Mouse (Mus musculus) CH12.LX (cell line): ENCODE results near the gene Esrrb. TPM values are rescaled to one million over a fixed set of nuclear protein-coding genes. Genes with fewer than 3 reads are reported as not detected.

Experiments
- DNase-seq: peaks from one replicate; pipeline ENCODE4 v3.0.0-alpha.2; 2013; ENCODE audit errors: extremely low read depth
- H3K27ac ChIP-seq: 2 replicates; pipeline ENCODE4 v1.5.1; 2012; ENCODE audit warnings: low read depth, mild to moderate bottlenecking, control low read depth, moderate library complexity; ENCODE audit not compliant: insufficient read depth
- H3K27me3 ChIP-seq: replicated peaks from 2 replicates; pipeline ENCODE3; 2012; ENCODE audit warnings: inconsistent platforms
- H3K36me3 ChIP-seq, 2 experiments: replicated peaks in 1 of 2; 2 replicates each; pipeline versions ENCODE3 to v1.6.1; 2012; ENCODE audit warnings: inconsistent platforms in 1 of 2, low read length in 1 of 2, mild to moderate bottlenecking in 1 of 2, mixed read lengths in 1 of 2, moderate library complexity in 1 of 2; ENCODE audit not compliant: control insufficient read depth in 1 of 2, insufficient read depth in 1 of 2
- H3K4me1 ChIP-seq, 2 experiments: 2 replicates each; pipeline ENCODE4 v1.6.1; 2012; ENCODE audit warnings: inconsistent platforms in 1 of 2, moderate library complexity in 1 of 2; ENCODE audit not compliant: insufficient read depth in 2 of 2, control insufficient read depth in 1 of 2
- H3K4me2 ChIP-seq: 2 replicates; pipeline ENCODE4 v1.6.1; 2012; ENCODE audit warnings: low read depth, mild to moderate bottlenecking, control low read depth; ENCODE audit not compliant: poor library complexity, insufficient read depth, severe bottlenecking
- H3K4me3 ChIP-seq, 3 experiments: fragments of 150-350 bp in 1 of 3; sonication (generic) in 1 of 3; replicated peaks in 1 of 3; 2 replicates each; pipeline versions ENCODE3 to v1.5.1; 2011 to 2012; ENCODE audit warnings: low read depth in 2 of 3, low read length in 2 of 3, mild to moderate bottlenecking in 2 of 3, moderate library complexity in 2 of 3, control low read depth in 1 of 3, improper control_type of control experiment in 1 of 3, inconsistent platforms in 1 of 3, mixed read lengths in 1 of 3; ENCODE audit not compliant: poor library complexity in 1 of 3
- H3K79me2 ChIP-seq: replicated peaks from 2 replicates; pipeline ENCODE4 v1.6.1; 2012; ENCODE audit warnings: mild to moderate bottlenecking, moderate library complexity; ENCODE audit not compliant: control insufficient read depth, poor library complexity, insufficient read depth, severe bottlenecking; ENCODE audit errors: extremely low read depth
- H3K9ac ChIP-seq: 2 replicates; pipeline ENCODE4 v1.6.1; 2012; ENCODE audit warnings: low read depth, mild to moderate bottlenecking, control low read depth, moderate library complexity; ENCODE audit not compliant: insufficient read depth
- H3K9me3 ChIP-seq: replicated peaks from 2 replicates; pipeline ENCODE3; 2012; ENCODE audit warnings: low read length, inconsistent platforms, mixed read lengths
- BHLHE40 ChIP-seq: IDR thresholded peaks from 2 replicates; pipeline ENCODE4 v1.6.1; 2011; ENCODE audit warnings: mild to moderate bottlenecking, low read depth, low read length, improper control_type of control experiment
- CHD2 ChIP-seq: IDR thresholded peaks from 2 replicates; pipeline ENCODE4 v1.6.1; 2011; ENCODE audit warnings: low read length, improper control_type of control experiment
- CTCF ChIP-seq, 2 experiments: IDR thresholded peaks in 1 of 2; conservative IDR thresholded peaks in 1 of 2; 2 replicates each; pipeline ENCODE4 v1.5.1; 2011 to 2012; ENCODE audit warnings: low read depth in 2 of 2, low read length in 2 of 2, improper control_type of control experiment in 1 of 2, inconsistent platforms in 1 of 2, mild to moderate bottlenecking in 1 of 2, moderate library complexity in 1 of 2
- E2F4 ChIP-seq: IDR thresholded peaks from 2 replicates; pipeline ENCODE4 v1.6.1; 2011; ENCODE audit warnings: low read depth, low read length, improper control_type of control experiment; ENCODE audit not compliant: insufficient replicate concordance
- ELF1 ChIP-seq: IDR thresholded peaks from 2 replicates; pipeline ENCODE4 v1.6.1; 2014; ENCODE audit warnings: low read depth, mild to moderate bottlenecking, inconsistent platforms, low read length, improper control_type of control experiment
- EP300 ChIP-seq: IDR thresholded peaks from 2 replicates; pipeline ENCODE4 v1.6.1; 2011; ENCODE audit warnings: low read length, improper control_type of control experiment
- ETS1 ChIP-seq: conservative IDR thresholded peaks from 2 replicates; pipeline ENCODE4 v1.6.1; 2012; ENCODE audit warnings: low read depth, mild to moderate bottlenecking, inconsistent platforms, low read length, improper control_type of control experiment, moderate library complexity
- GABPA ChIP-seq: IDR thresholded peaks from 2 replicates; pipeline ENCODE4 v1.6.1; 2012; ENCODE audit warnings: low read depth, low read length, improper control_type of control experiment, inconsistent platforms; ENCODE audit not compliant: insufficient replicate concordance
- HCFC1 ChIP-seq: IDR thresholded peaks from 2 replicates; pipeline ENCODE4 v1.6.1; 2012; ENCODE audit warnings: low read depth, mild to moderate bottlenecking, inconsistent platforms, low read length, improper control_type of control experiment
- JUN ChIP-seq: IDR thresholded peaks from 2 replicates; pipeline ENCODE4 v1.6.1; 2011; ENCODE audit warnings: low read depth, mild to moderate bottlenecking, low read length, improper control_type of control experiment, moderate library complexity; ENCODE audit not compliant: insufficient read depth
- MAX ChIP-seq: IDR thresholded peaks from 2 replicates; pipeline ENCODE4 v1.6.1; 2011; ENCODE audit warnings: low read length, improper control_type of control experiment
- MEF2A ChIP-seq: IDR thresholded peaks from 2 replicates; pipeline ENCODE4 v1.6.1; 2014; ENCODE audit warnings: low read depth, mild to moderate bottlenecking, inconsistent platforms, low read length, improper control_type of control experiment, borderline replicate concordance
- MYC ChIP-seq: IDR thresholded peaks from 2 replicates; pipeline ENCODE4 v1.6.1; 2011; ENCODE audit warnings: low read depth, mild to moderate bottlenecking, improper control_type of control experiment, low read length
- PAX5 ChIP-seq: IDR thresholded peaks from 2 replicates; pipeline ENCODE4 v1.6.1; 2012; ENCODE audit warnings: low read length, inconsistent platforms, mixed read lengths
- POLR2AphosphoS2 ChIP-seq: IDR thresholded peaks from 2 replicates; pipeline ENCODE4 v1.6.1; 2011; ENCODE audit warnings: low read depth, low read length, improper control_type of control experiment
- SIN3A ChIP-seq: IDR thresholded peaks from 2 replicates; pipeline ENCODE4 v1.6.1; 2012; ENCODE audit warnings: low read length, improper control_type of control experiment, inconsistent platforms
- SMC3 ChIP-seq: IDR thresholded peaks from 2 replicates; pipeline ENCODE4 v1.6.1; 2011; ENCODE audit warnings: low read depth, low read length, improper control_type of control experiment
- USF2 ChIP-seq: conservative IDR thresholded peaks from 2 replicates; pipeline ENCODE4 v1.6.1; 2011; ENCODE audit warnings: low read depth, low read length, improper control_type of control experiment
- ZKSCAN1 ChIP-seq: IDR thresholded peaks from 2 replicates; pipeline ENCODE4 v1.6.1; 2012; ENCODE audit warnings: low read depth, inconsistent platforms, low read length, improper control_type of control experiment, borderline replicate concordance
- ZMIZ1 ChIP-seq: IDR thresholded peaks from 2 replicates; pipeline ENCODE4 v1.6.1; 2012; ENCODE audit warnings: low read depth, mild to moderate bottlenecking, inconsistent platforms, low read length, improper control_type of control experiment
- ZNF384 ChIP-seq: IDR thresholded peaks from 2 replicates; pipeline ENCODE4 v1.6.1; 2012; ENCODE audit warnings: low read depth, low read length, improper control_type of control experiment, inconsistent platforms
- dilution Hi-C: fragments of 300-500 bp; cut with MboI; formaldehyde crosslinking; loops from 2 replicates; pipeline ENCODE4 v1.14.3; 2020; ENCODE audit warnings: low sequenced_read_pairs; ENCODE audit not compliant: extremely low pct_unique_long_range_greater_than_20kb, extremely low pct_ligation_motif_present
- in situ Hi-C: fragments of 300-500 bp; cut with MboI; formaldehyde crosslinking; loops from 3 replicates; pipeline ENCODE4 v1.14.3; 2019; ENCODE audit warnings: low sequenced_read_pairs, low pct_ligation_motif_present, low pct_unique_long_range_greater_than_20kb, mixed read lengths
- polyA plus RNA-seq: library from polyadenylated mRNA; unstranded; fragments of >175 nt; gene quantifications from 2 replicates; pipeline ENCODE4 v1.2.1, GENCODE M21; 2012; ENCODE audit warnings: low read depth; ENCODE audit not compliant: insufficient read length
- total RNA-seq, 2 experiments: library from RNA; depleted of rRNA; stranded (reverse); fragments of 300-350 nt in 1 of 2; fragments of >200 nt in 1 of 2; gene quantifications; 2 replicates each; pipeline ENCODE4 v1.2.3; 2012 to 2014

Esrrb gene
- total and polyA plus RNA-seq, 3 experiments: not detected

- H3K4me1 ChIP-seq: no peaks in the 10 kb centered on the region
- H3K9ac ChIP-seq: no peak overlapping the region
- H3K9me3 ChIP-seq: peaks cover 3% of the 10 kb centered on the region
- TF ChIP-seq GABPA (no peak), EP300 (no peak), MEF2A (no peak), JUN (no peak), PAX5 (no peak), HCFC1 (no peak), SIN3A (no peak), ZMIZ1 (no peak), POLR2AphosphoS2 (no peak), ETS1 (no peak), ELF1 (no peak), MAX (no peak), ZKSCAN1 (no peak), USF2 (no peak), SMC3 (no peak), CTCF (conservative IDR thresholded peaks at IDR 0.05 in 1 of 2, IDR thresholded peaks at IDR 0.05 in 1 of 2; ENCODE audit: low read depth in 2 of 2, low read length in 2 of 2) (no peak), BHLHE40 (no peak), CHD2 (no peak), MYC (no peak), ZNF384 (no peak)
- dilution Hi-C loops: no loop called here
- H3K27me3 ChIP-seq: peaks cover 77% of the 10 kb centered on the region
- no peak overlapping the region for H3K27ac ChIP-seq
- no peaks in the 10 kb centered on the region for H3K79me2 ChIP-seq
- DNase-seq: no peak
- in situ Hi-C loops: no loop called here
- no peak overlapping the region for H3K4me3 ChIP-seq
- no peak overlapping the region for H3K4me2 ChIP-seq
- no peaks in the 10 kb centered on the region for H3K36me3 ChIP-seq
Measured at GRCm38 (mm10) chr12:86498765-86499164, 137.8 kb downstream of the Esrrb start.

- in situ Hi-C loops (no loop called here), dilution Hi-C loops (no loop called here)
- Histone ChIP-seq H3K4me3 (no peak overlapping the region), H3K27me3 (peaks cover 79% of the 10 kb centered on the region), H3K9me3 (peaks cover 3% of the 10 kb centered on the region), H3K4me1 (no peaks in the 10 kb centered on the region), H3K79me2 (no peaks in the 10 kb centered on the region), H3K4me2 (no peak overlapping the region), H3K27ac (no peak overlapping the region), H3K36me3 (no peaks in the 10 kb centered on the region), H3K9ac (no peak overlapping the region)
- TF ChIP-seq PAX5 (no peak), MYC (no peak), CHD2 (no peak), E2F4 (no peak)
- DNase-seq: no peak
Measured at GRCm38 (mm10) chr12:86501728-86502127, 140.8 kb downstream of the Esrrb start.
